Mouse (Mus musculus) lung, postnatal 10 days (tissue): ENCODE data around the gene Zfand6.

Experiments used
- DNase-seq: peaks from one replicate; pipeline ENCODE4 v3.0.0; 2021

Gene Zfand6

GRCm38 (mm10) chr7:84649016-84649415, 40.7 kb downstream of the Zfand6 start:
- no peak for DNase-seq

GRCm38 (mm10) chr7:84646256-84646655, 43.5 kb downstream of the Zfand6 start:
- DNase-seq: peak; percentile 5

GRCm38 (mm10) chr7:84643270-84643998, 46.3 kb downstream of the Zfand6 start:
- no peak for DNase-seq

- DNase-seq: no peak
These were observed 47.4 kb downstream of the Zfand6 start for GRCm38 (mm10) chr7:84642159-84642928.

GRCm38 (mm10) chr7:84636939-84637338, 52.8 kb downstream of the Zfand6 start:
- no peak for DNase-seq

GRCm38 (mm10) chr7:84631878-84632277, 57.9 kb downstream of the Zfand6 start:
- no peak for DNase-seq

GRCm38 (mm10) chr7:84623718-84624117, 66.0 kb downstream of the Zfand6 start:
- DNase-seq: no peak

GRCm38 (mm10) chr7:84620956-84621355, 68.8 kb downstream of the Zfand6 start:
- no peak for DNase-seq

GRCm38 (mm10) chr7:84618951-84619350, 70.8 kb downstream of the Zfand6 start:
- DNase-seq: no peak

GRCm38 (mm10) chr7:84612445-84612844, 77.3 kb downstream of the Zfand6 start:
- DNase-seq: no peak

GRCm38 (mm10) chr7:84611609-84612008, 78.2 kb downstream of the Zfand6 start:
- DNase-seq: no peak

- peak; percentile 82 for DNase-seq
These were observed 83.4 kb downstream of the Zfand6 start, which contains the start of gene Fah for GRCm38 (mm10) chr7:84606293-84606749. TSS of gene Fah (minus strand) at chr7:84606722.

- peak; percentile 92 for DNase-seq
These were observed 84.0 kb downstream of the Zfand6 start for GRCm38 (mm10) chr7:84605704-84606292.

- DNase-seq: no peak
These were observed 84.6 kb downstream of the Zfand6 start for GRCm38 (mm10) chr7:84605033-84605687.

- DNase-seq: peak; percentile 13
These were observed 85.3 kb downstream of the Zfand6 start for GRCm38 (mm10) chr7:84604501-84604900.

GRCm38 (mm10) chr7:84601331-84601730, 88.4 kb downstream of the Zfand6 start:
- no peak for DNase-seq

GRCm38 (mm10) chr7:84600631-84601030, 89.1 kb downstream of the Zfand6 start:
- DNase-seq: no peak

GRCm38 (mm10) chr7:84596633-84597032, 93.1 kb downstream of the Zfand6 start:
- no peak for DNase-seq

- DNase-seq: no peak
These were observed 93.8 kb downstream of the Zfand6 start for GRCm38 (mm10) chr7:84596002-84596401.

GRCm38 (mm10) chr7:84594917-84595303, 94.8 kb downstream of the Zfand6 start:
- no peak for DNase-seq

GRCm38 (mm10) chr7:84594087-84594916, 95.5 kb downstream of the Zfand6 start:
- DNase-seq: peak; percentile 67

- no peak for DNase-seq
These were observed 98.4 kb downstream of the Zfand6 start for GRCm38 (mm10) chr7:84591347-84591746.
